Mouse (Mus musculus): ENCODE data around the gene Psg17. TPM values are rescaled to one million over a fixed set of nuclear protein-coding genes. Genes with fewer than 3 reads are reported as not detected.
A peak's percentile ranks its signal among the peaks of the same experiment; 100 is the strongest.
"Not testable (repeated sequence)": the region's sequence is repeated elsewhere in the genome, so short reads cannot be mapped to it uniquely, and the experiment has no call there.

Psg17 gene
- polyA plus RNA-seq, 1 experiment: not detected

GRCm38 (mm10) chr7:18839865-18840264, 18.5 kb upstream of the Psg17 start, which contains the start of gene Mill2:
Gene Mill2 (plus strand): TSS chr7:18839966.
- H3K4me1 ChIP-seq (ENCODE audit: control insufficient read depth): peaks cover 4% of the 10 kb centered on the region
- peak within 1 kb of the TSS; percentile 32 for H3K4me3 ChIP-seq (replicated peaks)
- no peaks in the 10 kb centered on the region for H3K36me3 ChIP-seq (ENCODE audit: control insufficient read depth)
- H3K27me3 ChIP-seq (ENCODE audit: control insufficient read depth): no peaks in the 10 kb centered on the region
- TF ChIP-seq GATA1 (IDR thresholded peaks at IDR 0.05; ENCODE audit: low read length) (no peak), TAL1 (IDR thresholded peaks at IDR 0.05; ENCODE audit: low read length) (no peak)
- H3K9me3 ChIP-seq (ENCODE audit: control insufficient read depth, low read length): no peaks in the 10 kb centered on the region

DNA sequence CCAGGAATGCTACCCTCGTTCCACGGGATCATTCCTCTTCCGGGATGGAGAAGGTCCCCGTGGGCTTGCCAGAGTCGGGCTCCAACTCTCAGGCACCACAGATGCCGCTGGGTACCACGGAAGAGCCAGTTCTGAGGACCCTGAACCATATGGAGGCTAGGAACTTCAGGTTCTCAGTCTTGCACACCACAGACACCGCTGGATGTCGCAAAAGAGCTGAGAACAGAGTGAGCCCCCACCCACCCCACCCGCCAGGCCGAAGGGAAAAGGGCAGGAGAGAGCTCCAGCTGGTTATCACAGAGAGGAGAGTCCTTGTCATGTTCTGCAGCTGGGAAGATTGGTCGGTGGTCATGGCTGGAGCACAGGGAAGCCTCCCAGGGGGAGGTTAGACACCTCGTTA, 10.9 kb upstream of the Psg17 start:
- no peak overlapping the region for H3K4me3 ChIP-seq (replicated peaks)
- H3K9me3 ChIP-seq (ENCODE audit: control insufficient read depth, low read length): peaks cover 4% of the 10 kb centered on the region
- no peaks in the 10 kb centered on the region for H3K36me3 ChIP-seq (ENCODE audit: control insufficient read depth)
- H3K4me1 ChIP-seq (ENCODE audit: control insufficient read depth): no peaks in the 10 kb centered on the region
- no peaks in the 10 kb centered on the region for H3K27me3 ChIP-seq (ENCODE audit: control insufficient read depth)
- TF ChIP-seq GATA1 (IDR thresholded peaks at IDR 0.05; ENCODE audit: low read length) (no peak), TAL1 (IDR thresholded peaks at IDR 0.05; ENCODE audit: low read length) (no peak)

DNA sequence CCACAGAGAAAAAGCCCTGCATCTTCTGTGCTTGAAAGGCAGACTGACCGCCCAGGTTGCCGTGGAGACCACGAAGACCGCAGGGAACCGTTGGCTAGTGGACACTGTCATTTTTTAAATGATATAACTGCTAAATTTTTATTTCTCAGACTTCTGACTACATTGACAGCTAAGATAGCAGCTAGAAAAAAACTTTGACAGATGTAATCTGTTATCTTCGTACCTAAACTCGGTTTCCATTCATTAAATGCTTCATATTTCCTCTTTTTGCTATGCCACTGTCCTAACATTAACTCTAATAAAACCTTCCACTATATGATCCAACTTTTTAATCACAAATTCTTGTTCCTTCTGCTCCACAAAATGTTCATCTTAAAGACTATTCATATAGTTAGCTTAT, 8.1 kb upstream of the Psg17 start:
- peaks cover 4% of the 10 kb centered on the region for H3K9me3 ChIP-seq (ENCODE audit: control insufficient read depth, low read length)
- TF ChIP-seq TAL1 (IDR thresholded peaks at IDR 0.05; ENCODE audit: low read length): no peak
- no peak for TF ChIP-seq GATA1 (IDR thresholded peaks at IDR 0.05; ENCODE audit: low read length)
- H3K27me3 ChIP-seq (ENCODE audit: control insufficient read depth): no peaks in the 10 kb centered on the region

DNA sequence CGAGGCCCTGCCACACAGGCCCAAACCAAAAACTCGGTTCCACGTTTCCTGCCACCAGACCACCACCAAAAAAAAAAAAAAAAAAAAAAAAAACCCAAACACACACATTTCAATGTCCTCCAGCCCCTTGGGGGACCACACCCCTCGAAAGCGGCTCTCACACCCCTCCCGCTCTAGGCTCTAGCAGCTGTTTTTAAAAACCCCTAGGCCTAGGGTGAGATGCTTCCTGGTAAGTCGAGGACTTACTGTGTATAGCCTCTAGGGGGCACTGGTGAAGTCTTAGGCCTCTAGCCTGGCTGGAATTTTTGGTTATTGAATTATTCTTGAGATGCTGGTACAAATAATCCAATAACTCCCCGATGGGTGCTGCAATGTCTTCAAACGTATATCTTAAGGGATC, 7.2 kb upstream of the Psg17 start:
- no peak overlapping the region for H3K4me3 ChIP-seq (replicated peaks)
- no peaks in the 10 kb centered on the region for H3K27me3 ChIP-seq (ENCODE audit: control insufficient read depth)
- H3K36me3 ChIP-seq (ENCODE audit: control insufficient read depth): no peaks in the 10 kb centered on the region
- peaks cover 4% of the 10 kb centered on the region for H3K9me3 ChIP-seq (ENCODE audit: control insufficient read depth, low read length)
- TF ChIP-seq GATA1 (IDR thresholded peaks at IDR 0.05; ENCODE audit: low read length) (no peak), TAL1 (IDR thresholded peaks at IDR 0.05; ENCODE audit: low read length) (no peak)
- no peaks in the 10 kb centered on the region for H3K4me1 ChIP-seq (ENCODE audit: control insufficient read depth)

More for the DNA sequence above, 8.1 kb upstream of the Psg17 start:
- no peak overlapping the region for H3K4me3 ChIP-seq (replicated peaks)
- H3K4me1 ChIP-seq (ENCODE audit: control insufficient read depth): no peaks in the 10 kb centered on the region
- no peaks in the 10 kb centered on the region for H3K36me3 ChIP-seq (ENCODE audit: control insufficient read depth)

- no peak overlapping the region for H3K4me3 ChIP-seq (replicated peaks)
- no peaks in the 10 kb centered on the region for H3K9me3 ChIP-seq (ENCODE audit: control insufficient read depth, low read length)
- H3K27me3 ChIP-seq (ENCODE audit: control insufficient read depth): no peaks in the 10 kb centered on the region
- H3K4me1 ChIP-seq (ENCODE audit: control insufficient read depth): no peaks in the 10 kb centered on the region
- no peaks in the 10 kb centered on the region for H3K36me3 ChIP-seq (ENCODE audit: control insufficient read depth)
- TF ChIP-seq TAL1 (IDR thresholded peaks at IDR 0.05; ENCODE audit: low read length): no peak
- TF ChIP-seq GATA1 (IDR thresholded peaks at IDR 0.05; ENCODE audit: low read length): no peak
Observed at GRCm38 (mm10) chr7:18827792-18828546, 6.6 kb upstream of the Psg17 start.

GRCm38 (mm10) chr7:18818301-18818700, 3.1 kb downstream of the Psg17 start:
- TF ChIP-seq GATA1 (IDR thresholded peaks at IDR 0.05; ENCODE audit: low read length) (no peak), TAL1 (IDR thresholded peaks at IDR 0.05; ENCODE audit: low read length) (no peak)
- H3K4me3 ChIP-seq (replicated peaks): no peak overlapping the region
- no peaks in the 10 kb centered on the region for H3K4me1 ChIP-seq (ENCODE audit: control insufficient read depth)
- H3K9me3 ChIP-seq (ENCODE audit: control insufficient read depth, low read length): no peaks in the 10 kb centered on the region
- no peaks in the 10 kb centered on the region for H3K27me3 ChIP-seq (ENCODE audit: control insufficient read depth)
- no peaks in the 10 kb centered on the region for H3K36me3 ChIP-seq (ENCODE audit: control insufficient read depth)

- TF ChIP-seq TAL1 (IDR thresholded peaks at IDR 0.05; ENCODE audit: low read length) (no peak), GATA1 (IDR thresholded peaks at IDR 0.05; ENCODE audit: low read length) (no peak)
- H3K36me3 ChIP-seq (ENCODE audit: control insufficient read depth): no peaks in the 10 kb centered on the region
- no peak overlapping the region for H3K4me3 ChIP-seq (replicated peaks)
- no peaks in the 10 kb centered on the region for H3K4me1 ChIP-seq (ENCODE audit: control insufficient read depth)
- no peaks in the 10 kb centered on the region for H3K9me3 ChIP-seq (ENCODE audit: control insufficient read depth, low read length)
- H3K27me3 ChIP-seq (ENCODE audit: control insufficient read depth): no peaks in the 10 kb centered on the region
Observed at GRCm38 (mm10) chr7:18803526-18803925, 17.9 kb downstream of the Psg17 start.

- Histone ChIP-seq H3K4me3 (replicated peaks) (no peak overlapping the region), H3K27me3 (ENCODE audit: control insufficient read depth) (no peaks in the 10 kb centered on the region), H3K4me1 (ENCODE audit: control insufficient read depth) (no peaks in the 10 kb centered on the region), H3K9me3 (ENCODE audit: control insufficient read depth, low read length) (no peaks in the 10 kb centered on the region), H3K36me3 (ENCODE audit: control insufficient read depth) (no peaks in the 10 kb centered on the region)
- TF ChIP-seq GATA1 (IDR thresholded peaks at IDR 0.05; ENCODE audit: low read length) (no peak), TAL1 (IDR thresholded peaks at IDR 0.05; ENCODE audit: low read length) (no peak)
Observed at GRCm38 (mm10) chr7:18799129-18799528, 22.3 kb downstream of the Psg17 start.

GRCm38 (mm10) chr7:18798420-18798819, 23.0 kb downstream of the Psg17 start, which contains the start of gene Psg19:
Gene Psg19 (minus strand): TSS chr7:18798520.
- no peaks in the 10 kb centered on the region for H3K36me3 ChIP-seq (ENCODE audit: control insufficient read depth)
- no peaks in the 10 kb centered on the region for H3K27me3 ChIP-seq (ENCODE audit: control insufficient read depth)
- H3K4me3 ChIP-seq (replicated peaks): no peak within 1 kb of the TSS
- H3K9me3 ChIP-seq (ENCODE audit: control insufficient read depth, low read length): no peaks in the 10 kb centered on the region
- no peaks in the 10 kb centered on the region for H3K4me1 ChIP-seq (ENCODE audit: control insufficient read depth)
- no peak for TF ChIP-seq TAL1 (IDR thresholded peaks at IDR 0.05; ENCODE audit: low read length)
- TF ChIP-seq GATA1 (IDR thresholded peaks at IDR 0.05; ENCODE audit: low read length): no peak

DNA sequence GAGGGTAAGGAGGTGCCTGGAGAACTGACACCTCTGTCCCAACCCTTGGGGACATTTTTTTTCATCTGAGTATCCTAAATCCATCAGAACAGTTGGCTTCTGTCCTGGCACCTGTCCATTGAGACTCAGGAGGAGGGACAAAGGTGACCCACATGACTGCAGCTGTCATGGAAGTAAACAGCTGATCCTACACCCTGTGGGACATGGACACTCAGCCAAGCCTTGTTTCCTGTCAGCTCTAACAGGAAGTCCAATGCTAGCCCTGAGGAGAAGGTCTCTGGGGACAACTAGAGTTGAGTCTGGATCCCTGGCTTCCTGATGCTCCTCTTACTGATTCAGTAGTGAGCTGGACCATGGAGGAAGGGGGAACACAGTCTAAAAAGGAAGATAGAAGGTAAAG, 30.7 kb downstream of the Psg17 start:
- not testable (repeated sequence) for H3K4me1 ChIP-seq (ENCODE audit: control insufficient read depth); H3K4me3 ChIP-seq (replicated peaks); H3K27me3 ChIP-seq (ENCODE audit: control insufficient read depth); H3K9me3 ChIP-seq (ENCODE audit: control insufficient read depth, low read length); H3K36me3 ChIP-seq (ENCODE audit: control insufficient read depth)

- not testable (repeated sequence) for H3K36me3 ChIP-seq (ENCODE audit: control insufficient read depth); H3K4me3 ChIP-seq (replicated peaks)
Observed at GRCm38 (mm10) chr7:18781301-18781700, 40.1 kb downstream of the Psg17 start.

More at GRCm38 (mm10) chr7:18781301-18781700, 40.1 kb downstream of the Psg17 start:
- not testable (repeated sequence) for H3K27me3 ChIP-seq (ENCODE audit: control insufficient read depth); H3K4me1 ChIP-seq (ENCODE audit: control insufficient read depth); H3K9me3 ChIP-seq (ENCODE audit: control insufficient read depth, low read length)
